Mouse (Mus musculus) heart, adult 2 months (tissue): ENCODE data around the gene Kctd10.

ENCODE experiments used
- CTCF ChIP-seq: fragments of 200-600 bp; IDR thresholded peaks from 2 replicates; pipeline ENCODE4 v1.8.1; 2022; ENCODE audit warnings: antibody characterized with exemption, mild to moderate bottlenecking, moderate library complexity
- POLR2A ChIP-seq: fragments of 200-500 bp; IDR thresholded peaks from 2 replicates; pipeline ENCODE4 v1.6.1; 2011; ENCODE audit warnings: mild to moderate bottlenecking, low read depth, low read length, control low read depth; ENCODE audit not compliant: insufficient read depth

- TF ChIP-seq CTCF (no peak), POLR2A (no peak)
Observed at GRCm38 (mm10) chr5:114384448-114384847, 4.1 kb upstream of the Kctd10 start.
